Mouse (Mus musculus): ENCODE measurements around the gene Slc22a14. TPM values are rescaled to one million over a fixed set of nuclear protein-coding genes. Genes with fewer than 3 reads are reported as not detected.

Slc22a14 gene
- total and polyA plus RNA-seq, 3 experiments = not detected

- TF ChIP-seq USF1 (IDR thresholded peaks at IDR 0.05; ENCODE audit: low read depth, low read length) = no peak
- no peak for TF ChIP-seq TBP (IDR thresholded peaks at IDR 0.05; ENCODE audit: low read depth, low read length)
Observed at GRCm38 (mm10) chr9:119155416-119155815, 209.9 kb downstream of the Slc22a14 start (continued).

GRCm38 (mm10) chr9:119151751-119152150 lies 213.6 kb downstream of the Slc22a14 start:
- Histone ChIP-seq H3K36me3 (ENCODE audit: control insufficient read depth in 1 of 2, insufficient read depth in 2 of 2, low read length in 2 of 2) (no peaks in the 10 kb centered on the region), H3K9me3 (replicated peaks; ENCODE audit: insufficient read depth, low read length) (no peaks in the 10 kb centered on the region), H3K27ac (ENCODE audit: control insufficient read depth, low read depth, low read length) (no peak overlapping the region), H3K4me1 (ENCODE audit: control insufficient read depth in 1 of 2, insufficient read depth in 2 of 2, low read length in 2 of 2) (no peaks in the 10 kb centered on the region), H3K9ac (ENCODE audit: control insufficient read depth, low read depth, low read length, poor library complexity, severe bottlenecking) (no peak overlapping the region), H3K4me3 (ENCODE audit: control insufficient read depth in 1 of 2, insufficient read depth in 1 of 2, low read depth in 2 of 2, low read length in 2 of 2) (no peak overlapping the region), H3K79me2 (ENCODE audit: control insufficient read depth, insufficient read depth, low read length, poor library complexity) (no peaks in the 10 kb centered on the region), H3K27me3 (ENCODE audit: control insufficient read depth in 1 of 2, insufficient read depth in 2 of 2, low read length in 2 of 2) (peaks cover 0 to 1% of the 10 kb centered on the region in 2 experiments; a peak in 1 of 4 replicates)
- no peak for DNase-seq (ENCODE audit: low read depth, low spot score)
- no peak for TF ChIP-seq CHD1 (IDR thresholded peaks at IDR 0.05; ENCODE audit: low read depth, low read length)
- TF ChIP-seq MAFK (IDR thresholded peaks at IDR 0.05; ENCODE audit: borderline replicate concordance, low read depth, low read length) = no peak
- no peak for TF ChIP-seq NRF1 (IDR thresholded peaks at IDR 0.05; ENCODE audit: insufficient read depth, low read depth, low read length, poor library complexity, severe bottlenecking)
- TF ChIP-seq GATA1 (IDR thresholded peaks at IDR 0.05; ENCODE audit: low read depth, low read length) = no peak
- TF ChIP-seq CTCF (IDR thresholded peaks at IDR 0.05 in 2 of 3, conservative IDR thresholded peaks at IDR 0.05 in 1 of 3; ENCODE audit: control insufficient read depth in 1 of 3, insufficient read depth in 1 of 3, low read depth in 2 of 3, low read length in 3 of 3, poor library complexity in 1 of 3, severe bottlenecking in 1 of 3) = no peak
- TF ChIP-seq MEF2A (IDR thresholded peaks at IDR 0.05; ENCODE audit: extremely low read depth, insufficient replicate concordance, low read depth, low read length, poor library complexity, severe bottlenecking) = no peak
- no peak for TF ChIP-seq SIN3A (IDR thresholded peaks at IDR 0.05; ENCODE audit: low read length)
- no peak for TF ChIP-seq ETS1 (IDR thresholded peaks at IDR 0.05; ENCODE audit: low read depth, low read length)

- no peaks in the 10 kb centered on the region for H3K4me1 ChIP-seq (ENCODE audit: control insufficient read depth in 1 of 2, insufficient read depth in 2 of 2, low read length in 2 of 2)
- H3K27me3 ChIP-seq (ENCODE audit: control insufficient read depth in 1 of 2, insufficient read depth in 2 of 2, low read length in 2 of 2) = no peaks in the 10 kb centered on the region; a peak in 1 of 4 replicates
- no peaks in the 10 kb centered on the region for H3K9me3 ChIP-seq (replicated peaks; ENCODE audit: insufficient read depth, low read length)
Observed at GRCm38 (mm10) chr9:119149601-119150000, 215.8 kb downstream of the Slc22a14 start.

More at GRCm38 (mm10) chr9:119149601-119150000, 215.8 kb downstream of the Slc22a14 start:
- peak; percentile 62 for TF ChIP-seq SIN3A (IDR thresholded peaks at IDR 0.05; ENCODE audit: low read length)
- no peak for TF ChIP-seq ZC3H11A (IDR thresholded peaks at IDR 0.05; ENCODE audit: low read depth, low read length)
- no peak for TF ChIP-seq TCF12 (IDR thresholded peaks at IDR 0.05; ENCODE audit: low read depth, low read length)
- TF ChIP-seq E2F4 (IDR thresholded peaks at IDR 0.05; ENCODE audit: borderline replicate concordance, low read depth, low read length) = no peak
- no peak for TF ChIP-seq CTCF (IDR thresholded peaks at IDR 0.05 in 2 of 3, conservative IDR thresholded peaks at IDR 0.05 in 1 of 3; ENCODE audit: control insufficient read depth in 1 of 3, insufficient read depth in 1 of 3, low read depth in 2 of 3, low read length in 3 of 3, poor library complexity in 1 of 3, severe bottlenecking in 1 of 3)
- no peak for TF ChIP-seq CHD2 (IDR thresholded peaks at IDR 0.05; ENCODE audit: low read length)
- TF ChIP-seq MXI1 (IDR thresholded peaks at IDR 0.05; ENCODE audit: low read depth, low read length) = peak; percentile 58
- no peak for TF ChIP-seq POLR2AphosphoS5 (IDR thresholded peaks at IDR 0.05; ENCODE audit: borderline replicate concordance, low read depth, low read length)
- TF ChIP-seq SMC3 (IDR thresholded peaks at IDR 0.05; ENCODE audit: low read depth, low read length) = peak; percentile 20; the same call in 1 of the 2 replicates
- no peak for TF ChIP-seq MEF2A (IDR thresholded peaks at IDR 0.05; ENCODE audit: extremely low read depth, insufficient replicate concordance, low read depth, low read length, poor library complexity, severe bottlenecking)
- H3K27ac ChIP-seq (ENCODE audit: control insufficient read depth, low read depth, low read length) = no peak overlapping the region
- no peaks in the 10 kb centered on the region for H3K36me3 ChIP-seq (ENCODE audit: control insufficient read depth in 1 of 2, insufficient read depth in 2 of 2, low read length in 2 of 2)
- DNase-seq (ENCODE audit: low read depth, low spot score) = peak; percentile 71
- H3K79me2 ChIP-seq (ENCODE audit: control insufficient read depth, insufficient read depth, low read length, poor library complexity) = no peaks in the 10 kb centered on the region
- no peak overlapping the region for H3K4me3 ChIP-seq (ENCODE audit: control insufficient read depth in 1 of 2, insufficient read depth in 1 of 2, low read depth in 2 of 2, low read length in 2 of 2)
- no peak overlapping the region for H3K9ac ChIP-seq (ENCODE audit: control insufficient read depth, low read depth, low read length, poor library complexity, severe bottlenecking)
